Mouse (Mus musculus): ENCODE measurements around the gene Gm14295. TPM values are rescaled to one million over a fixed set of nuclear protein-coding genes. Genes with fewer than 3 reads are reported as not detected.
"Not testable (repeated sequence)": the region's sequence is repeated elsewhere in the genome, so short reads cannot be mapped to it uniquely, and the experiment has no call there.

Gene Gm14295
- polyA plus RNA-seq (2015; fragmentation: Nextera tagmentation; extraction: Ambion mirVana) = 7.2 and 7.4 TPM in 2 replicates

GRCm38 (mm10) chr2:176798312-176798711 is at the start of gene Gm14295:
Gene Gm14295, plus strand, starts transcription at chr2:176798612.
- WGBS = no CpG with 5 or more reads among the region's 6 CpGs

GRCm38 (mm10) chr2:176798785-176799184 is 373 bp downstream of the Gm14295 start:
- H3K4me2 ChIP-seq (ENCODE audit: low read length) = peak overlapping the region; percentile 39
- whole genome bisulfite sequencing = 16% methylated on average over 14 of the region's 15 CpGs
- not testable (repeated sequence) for H3K27ac ChIP-seq (ENCODE audit: low read length); ATAC-seq; H3K9ac ChIP-seq (ENCODE audit: low read depth, low read length); H3K4me1 ChIP-seq (ENCODE audit: control insufficient read depth, insufficient read depth, low read length); H3K36me3 ChIP-seq (ENCODE audit: control insufficient read depth, insufficient read depth, low read length); H3K27me3 ChIP-seq (ENCODE audit: control insufficient read depth, insufficient read depth, low read depth, low read length); H3K9me3 ChIP-seq (replicated peaks; ENCODE audit: control insufficient read depth, low read length, poor library complexity, severe bottlenecking)
- H3K4me3 ChIP-seq (ENCODE audit: low read depth, low read length) = peak overlapping the region; percentile 42

More at GRCm38 (mm10) chr2:176798312-176798711, at the start of gene Gm14295:
- not testable (repeated sequence) for H3K27me3 ChIP-seq (ENCODE audit: control insufficient read depth, insufficient read depth, low read depth, low read length); H3K27ac ChIP-seq (ENCODE audit: low read length); H3K36me3 ChIP-seq (ENCODE audit: control insufficient read depth, insufficient read depth, low read length); H3K9me3 ChIP-seq (replicated peaks; ENCODE audit: control insufficient read depth, low read length, poor library complexity, severe bottlenecking); ATAC-seq; H3K9ac ChIP-seq (ENCODE audit: low read depth, low read length); H3K4me1 ChIP-seq (ENCODE audit: control insufficient read depth, insufficient read depth, low read length)
- H3K4me3 ChIP-seq (ENCODE audit: low read depth, low read length) = peak within 1 kb of the TSS; percentile 42
- peak within 1 kb of the TSS; percentile 39 for H3K4me2 ChIP-seq (ENCODE audit: low read length)

GRCm38 (mm10) chr2:176830840-176831239 is 32.4 kb downstream of the Gm14295 start, which contains the start of gene Gm14408:
Gene Gm14408, plus strand, starts transcription at chr2:176831140.
- H3K27me3 ChIP-seq (ENCODE audit: control insufficient read depth, insufficient read depth, low read depth, low read length); H3K4me1 ChIP-seq (ENCODE audit: control insufficient read depth, insufficient read depth, low read length); ATAC-seq; H3K27ac ChIP-seq (ENCODE audit: low read length); H3K9ac ChIP-seq (ENCODE audit: low read depth, low read length); H3K9me3 ChIP-seq (replicated peaks; ENCODE audit: control insufficient read depth, low read length, poor library complexity, severe bottlenecking); H3K36me3 ChIP-seq (ENCODE audit: control insufficient read depth, insufficient read depth, low read length); H3K4me2 ChIP-seq (ENCODE audit: low read length); H3K4me3 ChIP-seq (ENCODE audit: low read depth, low read length): not testable (repeated sequence)
- 89% methylated on average over 1 of the region's 3 CpGs for WGBS

Other genes starting within 250 kb of the Gm14295 start
- gene Gm14308, start 162.3 kb upstream of the Gm14295 start, polyA plus RNA-seq (2015; fragmentation: Nextera tagmentation; extraction: Ambion mirVana) = 26.8 and 29.4 TPM in 2 replicates
- 9.2 and 10.2 TPM in 2 replicates for gene Zfp973, start 128.1 kb upstream of the Gm14295 start, polyA plus RNA-seq (2015; fragmentation: Nextera tagmentation; extraction: Ambion mirVana)
- 34.2 and 41.0 TPM in 2 replicates for gene Gm14305, start 90.3 kb upstream of the Gm14295 start, polyA plus RNA-seq (2015; fragmentation: Nextera tagmentation; extraction: Ambion mirVana)
- not detected in 2 replicates for gene Gm14408, start 32.5 kb downstream of the Gm14295 start, polyA plus RNA-seq (2015; fragmentation: Nextera tagmentation; extraction: Ambion mirVana)
- 7.7 and 15.5 TPM in 2 replicates for gene Gm14296, start 129.2 kb downstream of the Gm14295 start, polyA plus RNA-seq (2015; fragmentation: Nextera tagmentation; extraction: Ambion mirVana)
- 8.0 and 8.5 TPM in 2 replicates for gene Gm14419, start 202.3 kb downstream of the Gm14295 start, polyA plus RNA-seq (2015; fragmentation: Nextera tagmentation; extraction: Ambion mirVana)

All from midbrain, embryonic 16.5 days (tissue).